Mouse (Mus musculus): ENCODE data around the gene Aldh5a1. TPM values are rescaled to one million over a fixed set of nuclear protein-coding genes. Genes with fewer than 3 reads are reported as not detected.

Aldh5a1 gene
- polyA plus RNA-seq, 1 experiment from 2014 or later = 5.3 TPM

DNA sequence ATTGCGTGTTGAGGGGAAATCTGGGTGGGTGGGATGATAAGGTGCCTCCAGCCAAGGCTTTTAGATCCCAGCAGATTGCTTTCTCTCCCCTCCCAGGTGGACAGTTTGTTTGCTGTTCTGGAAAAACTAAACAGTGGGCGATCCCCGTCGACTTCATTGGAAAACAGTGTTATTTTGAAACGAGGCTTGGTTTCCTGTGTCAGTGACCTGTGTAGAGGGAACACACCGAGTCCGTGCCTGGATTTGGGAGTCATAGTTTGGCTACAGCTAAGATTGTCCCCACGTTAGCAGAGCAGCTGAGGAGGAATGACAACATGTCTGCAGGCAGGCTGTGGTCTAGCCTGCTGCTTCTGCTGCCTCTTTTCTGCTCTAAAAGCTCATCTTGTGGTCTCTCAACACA lies 5.8 kb upstream of the Aldh5a1 start:
- Histone ChIP-seq H3K9me3 (ENCODE audit: control insufficient read depth, low read length) (no peaks in the 10 kb centered on the region), H3K4me3 (ENCODE audit: low read depth, low read length) (no peak overlapping the region), H3K36me3 (ENCODE audit: control insufficient read depth, insufficient read depth, low read length) (no peaks in the 10 kb centered on the region), H3K27ac (replicated peaks; ENCODE audit: low read depth, low read length) (no peak overlapping the region), H3K4me1 (ENCODE audit: control insufficient read depth, insufficient read depth, low read length) (no peaks in the 10 kb centered on the region), H3K27me3 (ENCODE audit: control insufficient read depth, insufficient read depth, low read length) (no peaks in the 10 kb centered on the region), H3K9ac (ENCODE audit: low read length) (no peak overlapping the region), H3K4me2 (ENCODE audit: low read depth, severe bottlenecking) (no peak overlapping the region)
- DNase-seq (ENCODE audit: low spot score) (no peak), ATAC-seq (ENCODE audit: insufficient number of reproducible peaks, low FRiP score, low TSS enrichment, low read depth) (no peak)
- WGBS = 88% methylated on average over 8 of the region's 8 CpGs

GRCm38 (mm10) chr13:24942512-24943282 lies 5.2 kb upstream of the Aldh5a1 start, which contains the start of gene Gpld1:
Gpld1 (plus strand) TSS chr13:24943152.
- whole genome bisulfite sequencing = 73% methylated on average over 17 of the region's 17 CpGs
- Histone ChIP-seq H3K9me3 (ENCODE audit: control insufficient read depth, low read length) (no peaks in the 10 kb centered on the region), H3K36me3 (ENCODE audit: control insufficient read depth, insufficient read depth, low read length) (no peaks in the 10 kb centered on the region), H3K4me1 (ENCODE audit: control insufficient read depth, insufficient read depth, low read length) (no peaks in the 10 kb centered on the region), H3K27ac (replicated peaks; ENCODE audit: low read depth, low read length) (no peak within 1 kb of the TSS), H3K4me3 (ENCODE audit: low read depth, low read length) (no peak within 1 kb of the TSS), H3K9ac (ENCODE audit: low read length) (no peak within 1 kb of the TSS), H3K27me3 (ENCODE audit: control insufficient read depth, insufficient read depth, low read length) (no peaks in the 10 kb centered on the region), H3K4me2 (ENCODE audit: low read depth, severe bottlenecking) (no peak within 1 kb of the TSS)
- DNase-seq (ENCODE audit: low spot score) (no peak), ATAC-seq (ENCODE audit: insufficient number of reproducible peaks, low FRiP score, low TSS enrichment, low read depth) (no peak)

DNA sequence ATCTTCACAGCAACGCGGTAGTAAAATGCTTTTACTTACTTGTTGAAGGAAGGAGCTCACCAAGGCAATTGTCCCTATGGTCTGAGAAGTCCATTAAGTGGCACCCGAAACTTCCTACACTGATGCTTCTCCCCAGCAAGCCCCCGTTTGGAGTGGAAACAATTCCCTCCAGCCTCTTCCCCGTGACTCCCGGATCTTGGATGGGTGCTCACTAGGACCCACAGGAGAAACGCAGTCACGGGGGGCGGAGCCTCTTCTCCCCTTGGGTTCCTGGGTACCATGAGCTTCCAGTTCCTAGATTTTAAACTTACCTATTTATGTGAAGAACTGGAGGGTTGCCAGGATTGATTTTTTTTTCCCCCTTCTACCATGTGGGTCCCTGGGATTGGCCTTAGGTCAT lies 2.0 kb upstream of the Aldh5a1 start:
- no peak overlapping the region for H3K4me3 ChIP-seq (ENCODE audit: low read depth, low read length)
- 87% methylated on average over 9 of the region's 9 CpGs for WGBS
- no peaks in the 10 kb centered on the region for H3K36me3 ChIP-seq (ENCODE audit: control insufficient read depth, insufficient read depth, low read length)
- no peak overlapping the region for H3K27ac ChIP-seq (replicated peaks; ENCODE audit: low read depth, low read length)
- no peak overlapping the region for H3K4me2 ChIP-seq (ENCODE audit: low read depth, severe bottlenecking)
- ATAC-seq (ENCODE audit: insufficient number of reproducible peaks, low FRiP score, low TSS enrichment, low read depth) (no peak), DNase-seq (ENCODE audit: low spot score) (no peak)
- H3K4me1 ChIP-seq (ENCODE audit: control insufficient read depth, insufficient read depth, low read length) = no peaks in the 10 kb centered on the region
- H3K9ac ChIP-seq (ENCODE audit: low read length) = no peak overlapping the region
- H3K27me3 ChIP-seq (ENCODE audit: control insufficient read depth, insufficient read depth, low read length) = no peaks in the 10 kb centered on the region
- H3K9me3 ChIP-seq (ENCODE audit: control insufficient read depth, low read length) = no peaks in the 10 kb centered on the region

DNA sequence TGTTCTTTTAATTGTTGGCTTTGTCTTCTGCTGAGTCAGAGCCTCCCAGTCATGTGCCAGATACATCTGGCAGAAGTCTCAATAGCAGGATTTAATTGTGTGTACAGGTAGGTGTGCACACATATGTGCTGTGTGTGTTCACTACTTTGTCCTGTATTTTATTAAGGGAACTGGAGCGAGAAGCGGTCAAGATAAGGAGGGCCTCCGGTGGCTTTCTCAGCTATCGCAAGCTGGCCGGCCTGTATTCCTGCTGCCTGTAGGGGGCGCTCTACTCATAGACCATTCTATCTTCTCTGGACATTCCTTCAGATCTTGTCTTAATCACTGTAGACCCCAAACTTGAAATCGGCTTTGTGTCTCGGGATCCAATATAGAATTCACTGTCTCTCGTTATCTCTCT lies 1.2 kb upstream of the Aldh5a1 start:
- H3K27me3 ChIP-seq (ENCODE audit: control insufficient read depth, insufficient read depth, low read length) = no peaks in the 10 kb centered on the region
- no peak overlapping the region for H3K27ac ChIP-seq (replicated peaks; ENCODE audit: low read depth, low read length)
- H3K9ac ChIP-seq (ENCODE audit: low read length) = no peak overlapping the region
- H3K36me3 ChIP-seq (ENCODE audit: control insufficient read depth, insufficient read depth, low read length) = no peaks in the 10 kb centered on the region
- H3K4me3 ChIP-seq (ENCODE audit: low read depth, low read length) = no peak overlapping the region
- no peak for ATAC-seq (ENCODE audit: insufficient number of reproducible peaks, low FRiP score, low TSS enrichment, low read depth)
- peak; percentile 76 for DNase-seq (ENCODE audit: low spot score)
- 31% methylated on average over 9 of the region's 9 CpGs for WGBS
- no peaks in the 10 kb centered on the region for H3K9me3 ChIP-seq (ENCODE audit: control insufficient read depth, low read length)
- no peak overlapping the region for H3K4me2 ChIP-seq (ENCODE audit: low read depth, severe bottlenecking)
- no peaks in the 10 kb centered on the region for H3K4me1 ChIP-seq (ENCODE audit: control insufficient read depth, insufficient read depth, low read length)

- 20% methylated on average over 12 of the region's 12 CpGs for WGBS
- H3K9ac ChIP-seq (ENCODE audit: low read length) = peak overlapping the region; percentile 94
- no peak overlapping the region for H3K27ac ChIP-seq (replicated peaks; ENCODE audit: low read depth, low read length)
- H3K4me1 ChIP-seq (ENCODE audit: control insufficient read depth, insufficient read depth, low read length) = no peaks in the 10 kb centered on the region
- no peaks in the 10 kb centered on the region for H3K9me3 ChIP-seq (ENCODE audit: control insufficient read depth, low read length)
- H3K36me3 ChIP-seq (ENCODE audit: control insufficient read depth, insufficient read depth, low read length) = no peaks in the 10 kb centered on the region
- peak overlapping the region; percentile 85 for H3K4me2 ChIP-seq (ENCODE audit: low read depth, severe bottlenecking)
- peak; percentile 40; the same call in 1 of the 2 replicates for ATAC-seq (ENCODE audit: insufficient number of reproducible peaks, low FRiP score, low TSS enrichment, low read depth)
- H3K27me3 ChIP-seq (ENCODE audit: control insufficient read depth, insufficient read depth, low read length) = no peaks in the 10 kb centered on the region
- DNase-seq (ENCODE audit: low spot score) = no peak
- peak overlapping the region; percentile 82 for H3K4me3 ChIP-seq (ENCODE audit: low read depth, low read length)
Measured at GRCm38 (mm10) chr13:24937839-24938166, 342 bp upstream of the Aldh5a1 start.

DNA sequence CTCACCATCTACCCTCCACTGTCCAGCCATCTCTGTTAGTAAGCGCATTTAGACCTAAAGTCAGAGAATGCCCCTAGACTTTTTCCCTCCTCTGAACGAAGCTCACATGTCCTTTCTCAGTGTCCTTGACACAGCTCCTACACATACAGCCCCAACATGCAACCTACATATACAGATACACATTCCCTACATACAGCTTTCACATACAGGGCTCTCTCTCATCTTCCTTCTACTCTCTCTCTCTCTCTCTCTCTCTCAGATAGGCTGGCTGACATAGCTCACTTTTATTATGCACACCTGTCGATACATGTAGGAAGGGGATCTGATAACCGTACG lies 721 bp downstream of the Aldh5a1 start:
- no peak overlapping the region for H3K27ac ChIP-seq (replicated peaks; ENCODE audit: low read depth, low read length)

DNA sequence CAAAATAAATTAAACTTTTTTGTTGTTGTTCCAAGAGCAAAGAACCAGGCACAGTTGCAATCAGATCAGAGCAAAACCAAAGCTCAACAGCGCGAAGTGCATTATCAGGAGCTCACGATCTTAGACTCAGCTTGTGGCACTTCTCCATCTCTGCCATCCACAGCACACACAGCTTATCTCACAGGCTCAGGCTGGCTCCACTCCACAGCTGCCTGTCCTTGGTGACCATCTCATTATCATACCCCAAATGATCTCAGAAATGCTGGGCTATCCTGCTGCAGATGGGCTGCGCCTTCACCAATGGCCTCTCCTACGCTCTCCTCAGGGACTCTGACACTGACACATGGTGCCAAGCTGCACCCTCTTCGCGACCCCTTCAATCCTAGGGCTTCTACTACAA lies 4.3 kb downstream of the Aldh5a1 start:
- no peak overlapping the region for H3K9ac ChIP-seq (ENCODE audit: low read length)

More for the DNA sequence above, 721 bp downstream of the Aldh5a1 start:
- no peaks in the 10 kb centered on the region for H3K9me3 ChIP-seq (ENCODE audit: control insufficient read depth, low read length)
- WGBS = 54% methylated on average over 5 of the region's 5 CpGs
- no peaks in the 10 kb centered on the region for H3K4me1 ChIP-seq (ENCODE audit: control insufficient read depth, insufficient read depth, low read length)
- no peaks in the 10 kb centered on the region for H3K36me3 ChIP-seq (ENCODE audit: control insufficient read depth, insufficient read depth, low read length)
- ATAC-seq (ENCODE audit: insufficient number of reproducible peaks, low FRiP score, low TSS enrichment, low read depth) (peak; percentile 27; the same call in 1 of the 2 replicates), DNase-seq (ENCODE audit: low spot score) (no peak)
- peak overlapping the region; percentile 82 for H3K4me3 ChIP-seq (ENCODE audit: low read depth, low read length)
- no peaks in the 10 kb centered on the region for H3K27me3 ChIP-seq (ENCODE audit: control insufficient read depth, insufficient read depth, low read length)
- peak overlapping the region; percentile 94 for H3K9ac ChIP-seq (ENCODE audit: low read length)
- H3K4me2 ChIP-seq (ENCODE audit: low read depth, severe bottlenecking) = peak overlapping the region; percentile 85

GRCm38 (mm10) chr13:24930591-24930990 lies 6.9 kb downstream of the Aldh5a1 start:
- H3K4me3 ChIP-seq (ENCODE audit: low read depth, low read length) = no peak overlapping the region
- DNase-seq (ENCODE audit: low spot score) (no peak), ATAC-seq (ENCODE audit: insufficient number of reproducible peaks, low FRiP score, low TSS enrichment, low read depth) (no peak)
- no peak overlapping the region for H3K4me2 ChIP-seq (ENCODE audit: low read depth, severe bottlenecking)
- no peaks in the 10 kb centered on the region for H3K27me3 ChIP-seq (ENCODE audit: control insufficient read depth, insufficient read depth, low read length)
- H3K36me3 ChIP-seq (ENCODE audit: control insufficient read depth, insufficient read depth, low read length) = no peaks in the 10 kb centered on the region
- no peaks in the 10 kb centered on the region for H3K9me3 ChIP-seq (ENCODE audit: control insufficient read depth, low read length)
- H3K9ac ChIP-seq (ENCODE audit: low read length) = no peak overlapping the region
- H3K4me1 ChIP-seq (ENCODE audit: control insufficient read depth, insufficient read depth, low read length) = no peaks in the 10 kb centered on the region
- no peak overlapping the region for H3K27ac ChIP-seq (replicated peaks; ENCODE audit: low read depth, low read length)

More for the DNA sequence above, 4.3 kb downstream of the Aldh5a1 start:
- H3K27ac ChIP-seq (replicated peaks; ENCODE audit: low read depth, low read length) = no peak overlapping the region
- H3K4me3 ChIP-seq (ENCODE audit: low read depth, low read length) = no peak overlapping the region
- ATAC-seq (ENCODE audit: insufficient number of reproducible peaks, low FRiP score, low TSS enrichment, low read depth) = no peak
- DNase-seq (ENCODE audit: low spot score) = no peak
- no peaks in the 10 kb centered on the region for H3K27me3 ChIP-seq (ENCODE audit: control insufficient read depth, insufficient read depth, low read length)
- H3K9me3 ChIP-seq (ENCODE audit: control insufficient read depth, low read length) = no peaks in the 10 kb centered on the region
- 92% methylated on average over 7 of the region's 7 CpGs for WGBS
- H3K36me3 ChIP-seq (ENCODE audit: control insufficient read depth, insufficient read depth, low read length) = no peaks in the 10 kb centered on the region
- H3K4me2 ChIP-seq (ENCODE audit: low read depth, severe bottlenecking) = no peak overlapping the region
- H3K4me1 ChIP-seq (ENCODE audit: control insufficient read depth, insufficient read depth, low read length) = no peaks in the 10 kb centered on the region

DNA sequence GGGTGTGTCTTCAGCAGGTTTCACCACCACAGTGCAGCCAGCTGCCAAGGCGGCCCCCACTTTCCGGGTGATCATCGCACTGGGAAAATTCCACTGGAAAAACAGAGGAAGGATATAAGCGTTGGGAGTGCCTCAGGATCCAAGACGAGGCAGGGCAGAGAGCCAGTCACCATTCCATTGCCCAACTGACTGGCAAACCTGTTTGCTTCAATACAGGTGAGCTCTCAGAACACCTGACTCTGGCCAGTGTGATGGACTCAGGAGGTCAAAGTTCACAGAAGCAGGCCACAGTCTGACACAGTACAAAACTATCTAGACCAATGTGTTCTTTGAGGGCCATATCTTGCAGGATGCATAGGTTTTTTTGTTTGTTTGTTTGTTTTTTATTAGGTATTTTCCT lies 13.5 kb downstream of the Aldh5a1 start:
- WGBS = 90% methylated on average over 5 of the region's 5 CpGs
- ATAC-seq (ENCODE audit: insufficient number of reproducible peaks, low FRiP score, low TSS enrichment, low read depth) (no peak), DNase-seq (ENCODE audit: low spot score) (no peak)
- Histone ChIP-seq H3K27me3 (ENCODE audit: control insufficient read depth, insufficient read depth, low read length) (no peaks in the 10 kb centered on the region), H3K36me3 (ENCODE audit: control insufficient read depth, insufficient read depth, low read length) (no peaks in the 10 kb centered on the region), H3K4me1 (ENCODE audit: control insufficient read depth, insufficient read depth, low read length) (no peaks in the 10 kb centered on the region), H3K27ac (replicated peaks; ENCODE audit: low read depth, low read length) (no peak overlapping the region), H3K9ac (ENCODE audit: low read length) (no peak overlapping the region), H3K4me3 (ENCODE audit: low read depth, low read length) (no peak overlapping the region), H3K4me2 (ENCODE audit: low read depth, severe bottlenecking) (no peak overlapping the region), H3K9me3 (ENCODE audit: control insufficient read depth, low read length) (no peaks in the 10 kb centered on the region)
